Mouse (Mus musculus): ENCODE measurements around the gene Ace3.
A peak's percentile ranks its signal among the peaks of the same experiment; 100 is the strongest.
"Not testable (repeated sequence)": the region's sequence is repeated elsewhere in the genome, so short reads cannot be mapped to it uniquely, and the experiment has no call there.

Gene Ace3

GRCm38 (mm10) chr11:105978634-105979033 lies 15.8 kb upstream of the Ace3 start:
- no peak for DNase-seq (ENCODE audit: low spot score in 2 of 2)

GRCm38 (mm10) chr11:105984452-105984851 lies 10.0 kb upstream of the Ace3 start:
- no peak for DNase-seq (ENCODE audit: low spot score in 2 of 2)

GRCm38 (mm10) chr11:105987446-105987845 lies 7.0 kb upstream of the Ace3 start:
- DNase-seq (ENCODE audit: low spot score in 2 of 2) = no peak

GRCm38 (mm10) chr11:105989446-105989845 lies 5.0 kb upstream of the Ace3 start:
- no peak for DNase-seq (ENCODE audit: low spot score in 2 of 2)

- no peak for DNase-seq (ENCODE audit: low spot score in 2 of 2)
Observed at GRCm38 (mm10) chr11:105990231-105990630, 4.2 kb upstream of the Ace3 start.

- no peak for DNase-seq (ENCODE audit: low spot score in 2 of 2)
Observed at GRCm38 (mm10) chr11:106000062-106000461, 5.6 kb downstream of the Ace3 start.

- no peak for DNase-seq (ENCODE audit: low spot score in 2 of 2)
Observed at GRCm38 (mm10) chr11:106001718-106002117, 7.2 kb downstream of the Ace3 start.

GRCm38 (mm10) chr11:106004576-106004975 lies 10.1 kb downstream of the Ace3 start:
- no peak for DNase-seq (ENCODE audit: low spot score in 2 of 2)

GRCm38 (mm10) chr11:106005970-106006369 lies 11.5 kb downstream of the Ace3 start:
- DNase-seq (ENCODE audit: low spot score in 2 of 2) = no peak

GRCm38 (mm10) chr11:106007821-106008220 lies 13.3 kb downstream of the Ace3 start, which contains the start of gene Kcnh6:
Gene Kcnh6 (plus strand): TSS chr11:106008124.
- peak; percentile 47 to 81 for DNase-seq (ENCODE audit: low spot score in 2 of 2)

GRCm38 (mm10) chr11:106012711-106013110 lies 18.2 kb downstream of the Ace3 start:
- no peak for DNase-seq (ENCODE audit: low spot score in 2 of 2)

GRCm38 (mm10) chr11:106013556-106014225 lies 19.2 kb downstream of the Ace3 start:
- DNase-seq (ENCODE audit: low spot score in 2 of 2) = no peak

GRCm38 (mm10) chr11:106016440-106016839 lies 22.0 kb downstream of the Ace3 start:
- no peak for DNase-seq (ENCODE audit: low spot score in 2 of 2)

- peak in 1 of 2 experiments; percentile 35 for DNase-seq (ENCODE audit: low spot score in 2 of 2)
Observed at GRCm38 (mm10) chr11:106020051-106020763, 25.7 kb downstream of the Ace3 start.

- no peak for DNase-seq (ENCODE audit: low spot score in 2 of 2)
Observed at GRCm38 (mm10) chr11:106025774-106026173, 31.3 kb downstream of the Ace3 start.

GRCm38 (mm10) chr11:106026465-106027151 lies 32.1 kb downstream of the Ace3 start:
- peak; percentile 57 to 80 for DNase-seq (ENCODE audit: low spot score in 2 of 2)

- DNase-seq (ENCODE audit: low spot score in 2 of 2) = no peak
Observed at GRCm38 (mm10) chr11:106027607-106028006, 33.1 kb downstream of the Ace3 start.

- DNase-seq (ENCODE audit: low spot score in 2 of 2) = not testable (repeated sequence)
Observed at GRCm38 (mm10) chr11:106032074-106032473, 37.6 kb downstream of the Ace3 start.

- DNase-seq (ENCODE audit: low spot score in 2 of 2) = peak; percentile 41 to 45
Observed at GRCm38 (mm10) chr11:106033491-106033919, 39.0 kb downstream of the Ace3 start.

- no peak for DNase-seq (ENCODE audit: low spot score in 2 of 2)
Observed at GRCm38 (mm10) chr11:106034986-106035385, 40.5 kb downstream of the Ace3 start.

- peak; percentile 95 to 100 for DNase-seq (ENCODE audit: low spot score in 2 of 2)
Observed at GRCm38 (mm10) chr11:106036548-106037417, 42.3 kb downstream of the Ace3 start, which contains the start of gene Dcaf7. Gene Dcaf7 (plus strand): TSS chr11:106036872.

GRCm38 (mm10) chr11:106037418-106037751 lies 42.9 kb downstream of the Ace3 start:
- peak in 1 of 2 experiments; percentile 56 for DNase-seq (ENCODE audit: low spot score in 2 of 2)

Measured in spleen, postnatal 10 days (tissue).